Mouse (Mus musculus) liver, postnatal 0 days (tissue): ENCODE data around the gene Chmp1a.

Experiments
- CTCF ChIP-seq: sonication (generic); IDR thresholded peaks from 2 replicates; pipeline ENCODE4 v1.5.1; 2016; ENCODE audit warnings: antibody characterized with exemption, low read depth
- EP300 ChIP-seq: IDR thresholded peaks from 2 replicates; pipeline ENCODE4 v1.6.1; 2016; ENCODE audit warnings: antibody characterized with exemption, low read depth, mild to moderate bottlenecking

DNA sequence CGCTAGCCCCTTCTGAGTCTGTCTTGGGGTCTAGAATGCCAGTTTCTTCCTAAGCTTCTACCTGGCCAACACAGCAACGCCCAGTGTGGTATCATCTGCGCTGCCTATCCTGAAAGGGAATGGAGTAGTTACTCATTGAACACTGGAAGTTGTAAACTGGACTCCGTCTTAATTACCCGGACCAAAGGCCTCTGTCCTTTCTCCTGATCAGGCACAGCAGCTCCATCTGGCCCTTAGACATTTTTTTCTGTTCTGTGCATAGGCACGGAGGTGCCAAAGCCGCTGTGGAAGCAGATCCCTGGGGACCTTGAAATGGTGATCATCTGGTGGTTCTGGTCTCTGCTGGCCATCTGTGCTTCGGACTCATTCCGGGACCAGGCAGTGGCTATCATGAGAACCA is 18.8 kb downstream of the Chmp1a start:
- TF ChIP-seq CTCF (no peak), EP300 (no peak)
